Mouse (Mus musculus) myocyte (in vitro differentiated cells): ENCODE data around the gene Hp.

Experiments used
- CEBPB ChIP-seq: IDR thresholded peaks from 2 replicates; pipeline ENCODE4 v1.6.1; 2011; ENCODE audit warnings: mild to moderate bottlenecking, moderate library complexity; ENCODE audit not compliant: poor library complexity, insufficient read depth, severe bottlenecking
- E2F4 ChIP-seq: IDR thresholded peaks from one replicate; pipeline ENCODE4 v1.6.1; 2011; ENCODE audit warnings: mild to moderate bottlenecking, control low read depth, moderate library complexity; ENCODE audit not compliant: insufficient read depth
- MAX ChIP-seq: IDR thresholded peaks from one replicate; pipeline ENCODE4 v1.6.1; 2011; ENCODE audit warnings: low read depth, mild to moderate bottlenecking, control low read depth
- POLR2A ChIP-seq: IDR thresholded peaks from one replicate; pipeline ENCODE4 v1.6.1; 2011; ENCODE audit warnings: low read depth, mild to moderate bottlenecking, control low read depth, moderate library complexity; ENCODE audit not compliant: insufficient read length
- POLR2AphosphoS2 ChIP-seq: IDR thresholded peaks from one replicate; pipeline ENCODE4 v1.6.1; 2011; ENCODE audit warnings: low read depth, control low read depth; ENCODE audit not compliant: insufficient read length
- TCF3 ChIP-seq: IDR thresholded peaks from one replicate; pipeline ENCODE4 v1.6.1; 2011; ENCODE audit warnings: low read depth, control low read depth; ENCODE audit not compliant: insufficient read length
- USF1 ChIP-seq: IDR thresholded peaks from one replicate; pipeline ENCODE4 v1.6.1; 2011; ENCODE audit warnings: low read depth, mild to moderate bottlenecking, control low read depth, moderate library complexity

GRCm38 (mm10) chr8:109586972-109587504, 8.1 kb upstream of the Hp start:
- no peak for TF ChIP-seq POLR2AphosphoS2
- no peak for TF ChIP-seq MAX
- TF ChIP-seq POLR2A, result no peak
- TF ChIP-seq TCF3, result no peak
- TF ChIP-seq CEBPB, result no peak
- no peak for TF ChIP-seq USF1
- no peak for TF ChIP-seq E2F4
